Mouse (Mus musculus) thymus, postnatal 4 days (tissue): ENCODE results near the gene 2810004N23Rik.
"Not testable (repeated sequence)": the region's sequence is repeated elsewhere in the genome, so short reads cannot be mapped to it uniquely, and the experiment has no call there.

Experiments
- DNase-seq: peaks from one replicate; pipeline ENCODE4 v3.0.0; 2021

2810004N23Rik gene

GRCm38 (mm10) chr8:124863729-124864128, 809 bp upstream of the 2810004N23Rik start:
- DNase-seq: peak; percentile 12

- no peak for DNase-seq
Observed at GRCm38 (mm10) chr8:124863163-124863677, 300 bp upstream of the 2810004N23Rik start.

- DNase-seq: no peak
Observed at GRCm38 (mm10) chr8:124860188-124860587, 2.7 kb downstream of the 2810004N23Rik start.

DNA sequence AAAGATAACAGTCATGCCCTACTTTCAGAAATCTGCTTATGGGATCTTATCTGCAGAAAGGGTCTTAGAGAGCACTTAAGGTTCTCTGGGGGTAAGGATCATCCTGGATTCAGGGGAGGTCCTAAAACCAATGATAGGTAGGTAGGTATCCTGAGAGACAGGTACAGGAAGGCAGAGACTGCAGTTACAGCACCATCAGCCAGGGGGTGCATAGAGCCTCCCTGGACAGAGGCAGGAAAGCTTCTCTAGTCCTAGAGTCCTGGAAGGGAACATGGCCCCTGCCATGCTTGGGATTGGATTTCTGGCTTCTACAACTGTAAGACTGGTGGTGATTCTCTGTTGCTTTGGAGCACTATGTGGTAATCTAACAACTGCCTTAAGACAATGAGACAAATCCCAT, 3.5 kb downstream of the 2810004N23Rik start:
- DNase-seq: peak; percentile 68

GRCm38 (mm10) chr8:124853511-124853910, 9.4 kb downstream of the 2810004N23Rik start:
- no peak for DNase-seq

DNA sequence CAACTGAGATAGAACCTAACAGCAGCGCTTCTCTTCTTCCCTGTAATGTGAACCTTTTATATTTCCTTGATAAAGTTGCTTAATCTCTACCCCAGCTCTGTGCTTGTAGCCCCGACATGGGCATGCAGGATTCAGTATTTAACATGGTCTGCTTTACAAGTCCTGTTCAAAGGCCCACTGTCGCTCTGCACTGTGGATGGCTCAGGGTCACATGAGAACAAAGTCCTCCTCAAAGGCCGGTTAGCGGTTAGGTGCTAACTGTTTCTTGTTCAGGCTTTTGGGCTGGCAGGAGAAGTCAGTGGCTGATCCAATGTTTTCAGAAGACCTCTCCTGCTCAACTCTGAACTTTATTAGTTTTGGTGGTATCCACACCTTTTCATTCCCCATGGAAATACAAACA, 17.3 kb downstream of the 2810004N23Rik start:
- DNase-seq: no peak

DNA sequence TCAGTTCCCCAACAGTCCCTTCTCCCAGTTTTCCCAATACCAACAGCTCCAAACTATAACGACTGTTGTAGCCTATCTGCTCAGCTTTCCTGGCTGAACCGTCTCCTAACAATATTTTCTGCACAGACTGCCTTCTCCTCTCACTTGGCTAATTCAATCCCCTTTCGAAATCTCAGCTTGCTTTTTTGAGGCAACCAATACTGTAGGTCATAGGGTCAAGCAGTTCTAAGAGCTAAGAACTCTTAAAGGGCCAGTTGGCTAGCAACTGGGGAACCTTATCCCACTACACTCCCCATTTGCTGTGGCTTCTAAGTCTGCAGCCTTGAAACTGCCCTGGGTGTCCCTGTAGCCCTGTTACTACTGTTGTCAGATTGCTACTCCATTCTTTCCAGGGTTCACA, 17.8 kb downstream of the 2810004N23Rik start:
- no peak for DNase-seq

- DNase-seq: not testable (repeated sequence)
Observed at GRCm38 (mm10) chr8:124842929-124843328, 20.0 kb downstream of the 2810004N23Rik start.

GRCm38 (mm10) chr8:124841775-124842174, 21.1 kb downstream of the 2810004N23Rik start:
- DNase-seq: no peak

GRCm38 (mm10) chr8:124840900-124841299, 22.0 kb downstream of the 2810004N23Rik start:
- DNase-seq: no peak

- no peak for DNase-seq
Observed at GRCm38 (mm10) chr8:124839371-124839770, 23.5 kb downstream of the 2810004N23Rik start.

DNA sequence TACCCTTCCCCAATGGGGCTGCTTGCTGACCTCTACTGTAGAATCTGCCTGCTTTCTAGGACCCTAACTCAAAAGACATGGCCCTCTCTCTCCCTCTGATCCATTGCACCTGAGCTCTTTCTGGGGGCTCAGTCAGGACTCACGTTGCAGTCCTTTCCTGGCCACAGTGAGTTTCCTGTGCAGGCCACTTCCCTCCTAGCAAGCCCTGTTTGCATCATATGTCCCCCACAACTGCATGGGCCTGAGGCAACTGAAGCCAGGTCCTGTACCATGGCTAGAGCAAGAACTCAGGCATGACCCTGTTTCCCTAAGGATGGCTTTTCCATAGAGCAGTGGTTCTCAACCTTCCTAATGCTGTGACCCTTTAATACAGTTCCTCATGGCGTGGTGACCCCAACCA, 25.0 kb downstream of the 2810004N23Rik start:
- DNase-seq: no peak

DNA sequence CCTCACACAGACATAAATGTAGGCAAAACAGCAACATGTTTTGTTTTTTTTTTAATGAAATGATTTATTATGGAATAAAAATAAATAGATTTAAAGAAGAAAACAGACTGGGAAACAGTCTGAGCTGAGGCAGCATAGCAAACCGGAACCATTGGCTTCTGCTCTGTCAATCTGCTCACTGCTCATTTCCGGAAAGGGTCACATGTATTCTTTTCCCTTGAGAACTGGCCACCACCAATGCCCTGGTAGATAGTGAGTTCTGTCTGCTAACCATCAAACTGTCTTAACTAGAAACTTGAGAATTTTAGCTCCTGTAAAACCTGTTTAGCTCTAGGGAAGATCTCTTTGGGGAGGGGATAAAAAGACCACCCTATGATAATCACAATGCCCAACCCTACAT, 26.0 kb downstream of the 2810004N23Rik start:
- no peak for DNase-seq

DNA sequence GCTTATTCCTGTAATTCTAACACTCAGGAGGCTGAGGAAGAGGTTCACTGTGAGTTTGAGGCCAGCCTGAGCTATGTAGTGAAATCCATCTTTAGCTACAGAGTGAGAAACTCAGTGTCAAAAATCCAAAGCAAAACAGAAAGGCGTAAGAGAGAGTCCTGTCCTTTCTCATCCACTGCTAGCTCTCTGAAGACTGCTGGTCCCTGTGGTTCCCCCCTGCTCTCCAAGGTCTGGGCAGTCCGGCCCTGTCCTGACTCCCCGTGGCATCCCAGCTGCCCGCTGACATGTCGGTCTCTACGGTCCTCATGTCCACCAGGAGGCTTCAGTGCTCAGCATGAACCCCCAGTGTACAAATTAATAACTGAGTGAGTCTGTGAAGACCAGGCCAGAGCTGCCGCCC, 26.6 kb downstream of the 2810004N23Rik start:
- no peak for DNase-seq

GRCm38 (mm10) chr8:124835848-124836247, 27.1 kb downstream of the 2810004N23Rik start:
- DNase-seq: no peak

DNA sequence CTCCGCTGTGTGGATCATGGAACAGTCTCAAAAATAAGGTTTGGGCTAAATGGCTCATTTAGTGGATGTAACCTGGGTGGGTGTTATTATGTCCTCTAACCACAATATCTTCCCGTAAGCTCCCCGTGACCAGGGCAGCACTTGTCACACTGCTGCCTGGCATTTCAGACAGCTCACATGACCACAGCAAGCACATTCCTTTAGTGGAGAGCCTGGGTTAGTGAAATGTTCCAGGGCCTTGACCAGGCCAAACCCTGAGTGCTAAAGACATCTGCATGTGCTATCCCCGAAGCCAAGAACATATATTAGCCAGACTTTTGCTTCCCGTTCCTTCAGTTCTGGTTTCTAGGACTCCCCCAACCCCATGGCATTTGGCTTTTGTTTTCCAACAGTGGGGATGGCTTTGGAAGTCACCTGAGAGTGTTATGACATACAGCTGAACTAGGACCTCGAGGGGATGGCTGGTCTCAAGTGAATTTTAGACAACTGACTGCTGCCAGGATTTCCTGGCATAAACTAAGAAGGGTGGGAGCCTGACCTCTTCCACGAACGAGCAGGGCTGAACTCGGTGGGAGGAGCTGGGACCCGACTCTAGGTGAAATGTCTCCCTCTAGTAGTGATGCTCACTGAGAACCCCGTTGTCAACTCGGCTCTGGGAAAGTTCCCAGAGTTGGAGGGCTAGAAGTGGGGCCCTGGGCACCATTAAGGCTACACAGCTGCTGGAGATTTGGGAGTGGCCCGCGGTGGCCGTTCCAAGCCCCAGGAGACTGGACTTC, 29.3 kb downstream of the 2810004N23Rik start:
- no peak for DNase-seq

GRCm38 (mm10) chr8:124831941-124832340, 31.0 kb downstream of the 2810004N23Rik start:
- no peak for DNase-seq

- no peak for DNase-seq
Observed at GRCm38 (mm10) chr8:124831531-124831930, 31.4 kb downstream of the 2810004N23Rik start.

DNA sequence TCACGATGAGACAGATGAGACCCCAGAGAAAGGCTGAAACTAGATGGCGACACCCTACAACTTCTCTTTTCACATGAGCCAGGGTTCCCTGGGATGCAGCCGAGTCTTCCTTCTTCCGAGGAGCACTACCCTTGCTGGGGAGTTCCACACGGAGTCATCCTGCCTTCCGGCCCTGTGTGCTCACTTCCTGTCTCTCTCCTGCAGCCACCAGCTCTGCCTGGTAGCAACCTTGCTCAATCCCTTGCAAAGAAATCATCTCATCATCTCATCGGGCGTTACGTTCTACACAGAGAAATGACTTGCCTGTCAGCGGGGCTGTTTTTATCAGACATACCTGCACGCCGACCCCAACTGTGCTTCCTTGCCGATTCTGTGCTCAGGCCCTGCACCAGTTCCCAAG, 32.9 kb downstream of the 2810004N23Rik start:
- DNase-seq: no peak

DNA sequence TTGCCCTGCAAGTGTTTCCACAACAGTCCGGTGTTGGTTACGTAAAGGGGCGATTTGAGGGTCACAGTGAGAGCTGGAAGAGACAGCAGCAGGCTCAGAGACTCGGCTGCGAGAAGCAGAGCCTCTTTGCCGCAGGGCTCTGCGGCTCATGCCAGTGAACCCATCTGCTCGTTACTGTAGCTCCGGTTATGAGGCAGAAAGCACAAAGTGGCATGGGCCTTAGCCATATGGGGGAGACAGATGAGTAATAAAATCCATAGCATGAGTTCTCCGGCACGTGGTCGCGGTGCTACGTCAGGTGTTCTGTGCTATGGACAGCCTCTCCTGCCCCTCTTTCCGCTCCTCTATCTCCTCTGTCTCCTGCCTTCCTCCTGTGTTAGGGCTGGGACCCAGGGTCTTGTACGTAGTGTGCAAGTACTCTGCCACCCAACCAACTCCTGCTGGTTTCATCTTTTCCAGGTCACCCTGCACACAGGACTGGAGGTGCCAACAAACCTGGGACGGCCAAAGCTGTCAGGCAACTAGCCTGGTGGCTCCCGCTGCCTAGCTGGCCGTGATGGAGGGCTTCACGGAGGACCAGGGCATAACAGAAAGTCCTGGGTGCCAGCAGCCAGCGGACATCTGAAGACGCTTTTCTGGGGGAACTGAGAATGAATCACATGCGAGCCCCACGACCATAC, 34.2 kb downstream of the 2810004N23Rik start:
- no peak for DNase-seq

DNA sequence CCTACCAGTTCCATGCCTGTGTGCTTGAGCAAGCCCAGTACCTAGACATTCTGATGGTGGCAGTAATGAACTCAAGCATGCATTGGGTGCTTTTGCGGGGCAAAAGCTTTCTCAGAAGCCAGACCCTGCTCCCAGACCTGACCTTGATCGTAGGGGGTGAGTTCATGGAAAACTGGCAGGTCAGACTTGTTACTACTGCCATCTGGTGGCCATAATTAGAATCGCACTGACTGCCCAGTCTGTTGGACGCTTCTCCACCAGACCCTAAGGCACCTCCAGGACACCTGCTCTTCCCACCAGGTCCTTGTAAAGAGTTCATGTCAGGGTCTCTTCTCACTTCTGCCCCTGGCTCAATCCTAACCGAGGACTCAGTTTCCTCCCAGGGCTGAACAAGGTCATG, 35.5 kb downstream of the 2810004N23Rik start:
- DNase-seq: peak; percentile 54

- no peak for DNase-seq
Observed at GRCm38 (mm10) chr8:124826658-124827057, 36.3 kb downstream of the 2810004N23Rik start.

GRCm38 (mm10) chr8:124823497-124823896, 39.4 kb downstream of the 2810004N23Rik start:
- DNase-seq: no peak

GRCm38 (mm10) chr8:124820125-124820524, 42.8 kb downstream of the 2810004N23Rik start:
- DNase-seq: no peak
